Mouse (Mus musculus) olfactory bulb, adult 2 months (tissue): ENCODE results near the gene Flt3.

ENCODE experiments used
- CTCF ChIP-seq: fragments of 200-500 bp; IDR thresholded peaks from 2 replicates; pipeline ENCODE4 v1.5.1; 2012; ENCODE audit warnings: low read depth, mild to moderate bottlenecking, low read length, moderate library complexity; ENCODE audit not compliant: insufficient read depth
- POLR2A ChIP-seq: fragments of 200-500 bp; IDR thresholded peaks from 2 replicates; pipeline ENCODE4 v1.6.1; 2012; ENCODE audit warnings: mild to moderate bottlenecking, low read depth, low read length, moderate library complexity; ENCODE audit not compliant: insufficient read depth

DNA sequence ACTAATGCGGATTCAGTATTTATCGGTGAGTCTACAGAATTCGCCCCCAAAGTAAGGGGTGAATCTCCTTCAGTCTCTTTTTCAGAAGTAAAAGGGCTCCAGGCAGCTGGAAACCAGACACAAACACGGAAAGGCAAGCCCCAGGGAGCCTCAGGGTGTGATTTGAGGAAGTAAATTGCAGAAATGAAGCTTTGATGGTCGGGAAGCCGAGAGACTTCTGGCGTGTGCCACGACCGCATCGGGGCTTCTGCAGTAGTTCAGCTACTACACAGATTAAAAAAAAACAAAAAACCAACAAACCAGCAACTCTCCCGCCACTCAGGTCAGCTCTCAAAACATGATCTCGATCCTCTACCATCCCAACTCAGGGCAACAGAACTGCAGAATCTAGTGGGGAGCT, 37.2 kb downstream of the Flt3 start:
- no peak for TF ChIP-seq POLR2A
- no peak for TF ChIP-seq CTCF
